Mouse (Mus musculus): ENCODE data around the gene Inka2.

The Inka2 gene

GRCm38 (mm10) chr3:105704031-105705008 lies at the start of gene Inka2:
Gene Inka2, plus strand, starts transcription at chr3:105704599.
- DNase-seq (ENCODE audit: extremely low read depth, low read depth, low spot score) = no peak

- DNase-seq (ENCODE audit: extremely low read depth, low read depth, low spot score) = no peak
Measured at GRCm38 (mm10) chr3:105655031-105655585, 49.3 kb upstream of the Inka2 start.

GRCm38 (mm10) chr3:105660530-105660929 lies 43.9 kb upstream of the Inka2 start:
- no peak for DNase-seq (ENCODE audit: extremely low read depth, low read depth, low spot score)

GRCm38 (mm10) chr3:105663043-105663442 lies 41.4 kb upstream of the Inka2 start:
- DNase-seq (ENCODE audit: extremely low read depth, low read depth, low spot score) = no peak

- no peak for DNase-seq (ENCODE audit: extremely low read depth, low read depth, low spot score)
Measured at GRCm38 (mm10) chr3:105665105-105665765, 39.2 kb upstream of the Inka2 start.

GRCm38 (mm10) chr3:105666996-105667523 lies 37.3 kb upstream of the Inka2 start:
- no peak for DNase-seq (ENCODE audit: extremely low read depth, low read depth, low spot score)

- no peak for DNase-seq (ENCODE audit: extremely low read depth, low read depth, low spot score)
Measured at GRCm38 (mm10) chr3:105668161-105668560, 36.2 kb upstream of the Inka2 start.

- DNase-seq (ENCODE audit: extremely low read depth, low read depth, low spot score) = no peak
Measured at GRCm38 (mm10) chr3:105669776-105670175, 34.6 kb upstream of the Inka2 start.

GRCm38 (mm10) chr3:105670801-105671200 lies 33.6 kb upstream of the Inka2 start:
- DNase-seq (ENCODE audit: extremely low read depth, low read depth, low spot score) = no peak

GRCm38 (mm10) chr3:105674595-105675218 lies 29.7 kb upstream of the Inka2 start:
- no peak for DNase-seq (ENCODE audit: extremely low read depth, low read depth, low spot score)

- no peak for DNase-seq (ENCODE audit: extremely low read depth, low read depth, low spot score)
Measured at GRCm38 (mm10) chr3:105675932-105676331, 28.5 kb upstream of the Inka2 start.

- DNase-seq (ENCODE audit: extremely low read depth, low read depth, low spot score) = no peak
Measured at GRCm38 (mm10) chr3:105680346-105680745, 24.1 kb upstream of the Inka2 start.

- no peak for DNase-seq (ENCODE audit: extremely low read depth, low read depth, low spot score)
Measured at GRCm38 (mm10) chr3:105686394-105687323, 17.7 kb upstream of the Inka2 start.

- peak; percentile 76 for DNase-seq (ENCODE audit: extremely low read depth, low read depth, low spot score)
Measured at GRCm38 (mm10) chr3:105687324-105688060, 16.9 kb upstream of the Inka2 start, which contains the start of gene Ddx20. Gene Ddx20, minus strand, starts transcription at chr3:105687574.

GRCm38 (mm10) chr3:105688536-105688935 lies 15.9 kb upstream of the Inka2 start:
- DNase-seq (ENCODE audit: extremely low read depth, low read depth, low spot score) = no peak

- no peak for DNase-seq (ENCODE audit: extremely low read depth, low read depth, low spot score)
Measured at GRCm38 (mm10) chr3:105693327-105694080, 10.9 kb upstream of the Inka2 start.

GRCm38 (mm10) chr3:105695476-105696386 lies 8.7 kb upstream of the Inka2 start:
- DNase-seq (ENCODE audit: extremely low read depth, low read depth, low spot score) = no peak

All from fat pad, adult 2 months (tissue).